ENCODE assay signal across 7 mouse cellular contexts in the genomic region with DNA sequence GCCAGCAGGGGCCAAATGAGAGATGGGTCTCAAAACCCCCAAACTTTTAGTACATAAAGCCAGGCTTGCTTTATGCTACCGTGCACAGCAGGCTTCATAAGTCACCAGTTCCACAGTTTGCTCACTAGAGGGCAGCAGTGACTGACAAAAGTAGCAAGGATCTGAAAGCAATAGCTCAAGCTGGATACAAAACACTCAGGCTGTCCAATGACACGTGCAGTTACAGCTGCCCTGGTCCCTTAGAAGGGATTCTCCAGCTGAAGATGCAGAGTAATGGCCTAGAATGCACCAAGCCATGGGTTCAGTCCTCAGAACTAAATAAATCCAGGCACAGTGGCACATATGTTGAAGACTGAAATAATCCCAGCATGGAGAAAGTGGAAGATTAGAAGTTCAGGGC. TPM values are rescaled to one million over a fixed set of nuclear protein-coding genes. Genes with fewer than 3 reads are reported as not detected.
A peak's percentile ranks its signal among the peaks of the same experiment; 100 is the strongest.
DNase-seq lines count a peak whose midpoint lies in the region; ATAC-seq and TF ChIP-seq lines count a peak whose summit lies in the region.

No protein-coding gene starts in this region.

- H3K36me3 ChIP-seq in MEL (ENCODE audit: control insufficient read depth in 1 of 2, insufficient read depth in 2 of 2, low read length in 2 of 2) = peaks cover 2 to 15% of the 10 kb centered on the region in 2 experiments
- peaks cover 6% of the 10 kb centered on the region for H3K36me3 ChIP-seq in heart, postnatal 0 days (replicated peaks; ENCODE audit: control insufficient read depth, insufficient read depth, low read length)
- no peaks in the 10 kb centered on the region for H3K36me3 ChIP-seq in lung, postnatal 0 days (ENCODE audit: insufficient read depth, low read length)

- no peak for ATAC-seq in heart, postnatal 0 days (ENCODE audit: insufficient read depth, low read depth)
- peak; percentile 13; the same call in 1 of the 2 replicates for ATAC-seq in lung, postnatal 0 days

- H3K27ac ChIP-seq in MEL (ENCODE audit: control insufficient read depth, low read depth, low read length) = no peak overlapping the region
- no peak overlapping the region for H3K27ac ChIP-seq in bone marrow, adult 2 months (ENCODE audit: control insufficient read depth, insufficient read depth, low read depth, low read length, poor library complexity)
- no peak overlapping the region for H3K27ac ChIP-seq in embryonic fibroblast, embryonic 13.5 days (ENCODE audit: insufficient read depth, low read length)
- H3K27ac ChIP-seq in heart, postnatal 0 days (ENCODE audit: low read depth) = no peak overlapping the region
- H3K27ac ChIP-seq in layer of hippocampus, adult 2 months = no peak overlapping the region
- no peak overlapping the region for H3K27ac ChIP-seq in lung, postnatal 0 days (ENCODE audit: low read length)

- peak; percentile 99 for TF ChIP-seq RAD21 in MEL (IDR thresholded peaks at IDR 0.05; ENCODE audit: low read depth, low read length)

- H3K9me3 ChIP-seq in MEL (replicated peaks; ENCODE audit: insufficient read depth, low read length) = no peaks in the 10 kb centered on the region
- no peaks in the 10 kb centered on the region for H3K9me3 ChIP-seq in heart, postnatal 0 days (replicated peaks; ENCODE audit: control insufficient read depth, low read length)
- H3K9me3 ChIP-seq in lung, postnatal 0 days (ENCODE audit: low read length) = no peaks in the 10 kb centered on the region

- peaks cover 0 to 26% of the 10 kb centered on the region in 2 experiments; a peak in 3 of 4 replicates for H3K4me1 ChIP-seq in MEL (ENCODE audit: control insufficient read depth in 1 of 2, insufficient read depth in 2 of 2, low read length in 2 of 2)
- peaks cover 2% of the 10 kb centered on the region; the same call in 1 of the 2 replicates for H3K4me1 ChIP-seq in bone marrow, adult 2 months (ENCODE audit: control insufficient read depth, insufficient read depth, low read length)
- H3K4me1 ChIP-seq in embryonic fibroblast, embryonic 13.5 days (ENCODE audit: control insufficient read depth, insufficient read depth, low read length) = peaks cover 16% of the 10 kb centered on the region; the same call in 1 of the 2 replicates
- peaks cover 12% of the 10 kb centered on the region; the same call in 1 of the 2 replicates for H3K4me1 ChIP-seq in heart, postnatal 0 days (ENCODE audit: control insufficient read depth, insufficient read depth)
- H3K4me1 ChIP-seq in lung, postnatal 0 days (ENCODE audit: insufficient read depth, low read depth, low read length) = peaks cover 3% of the 10 kb centered on the region; the same call in 1 of the 2 replicates

- 2% methylated on average over 2 of the region's 2 CpGs for WGBS in bone marrow, adult 2 months
- 0% methylated on average over 2 of the region's 2 CpGs for WGBS in heart, postnatal 0 days
- WGBS in lung, postnatal 0 days = 2% methylated on average over 2 of the region's 2 CpGs

- TF ChIP-seq CTCF in MEL (IDR thresholded peaks at IDR 0.05 in 2 of 3, conservative IDR thresholded peaks at IDR 0.05 in 1 of 3; ENCODE audit: control insufficient read depth in 1 of 3, insufficient read depth in 1 of 3, low read depth in 2 of 3, low read length in 3 of 3, poor library complexity in 1 of 3, severe bottlenecking in 1 of 3) = peak; percentile 83 to 100 (median 96)
- TF ChIP-seq CTCF in bone marrow, adult 2 months (IDR thresholded peaks at IDR 0.05; ENCODE audit: control insufficient read depth, insufficient read depth, low read length) = peak; percentile 72
- peak; percentile 66 for TF ChIP-seq CTCF in embryonic fibroblast, embryonic 13.5 days (IDR thresholded peaks at IDR 0.05; ENCODE audit: borderline replicate concordance, insufficient read depth, low read length)
- peak; percentile 94 for TF ChIP-seq CTCF in heart, postnatal 0 days (IDR thresholded peaks at IDR 0.05; ENCODE audit: low read depth)
- peak; percentile 98 for TF ChIP-seq CTCF in layer of hippocampus, adult 2 months (conservative IDR thresholded peaks at IDR 0.05)
- TF ChIP-seq CTCF in lung, postnatal 0 days (IDR thresholded peaks at IDR 0.05) = peak; percentile 97

- no peak for TF ChIP-seq EP300 in MEL (IDR thresholded peaks at IDR 0.05; ENCODE audit: low read depth in 1 of 2, low read length in 2 of 2)
- TF ChIP-seq EP300 in heart, postnatal 0 days (IDR thresholded peaks at IDR 0.05; ENCODE audit: low read depth) = no peak
- TF ChIP-seq EP300 in lung, postnatal 0 days (IDR thresholded peaks at IDR 0.05) = no peak

- H3K4me2 ChIP-seq in heart, postnatal 0 days (ENCODE audit: low read depth, low read length) = no peak overlapping the region
- H3K4me2 ChIP-seq in lung, postnatal 0 days (replicated peaks; ENCODE audit: low read depth, low read length) = no peak overlapping the region

- H3K79me2 ChIP-seq in MEL (ENCODE audit: control insufficient read depth, insufficient read depth, low read length, poor library complexity) = peaks cover 26% of the 10 kb centered on the region

- peak; percentile 95 for DNase-seq in MEL (ENCODE audit: low read depth, low spot score)
- DNase-seq in heart, postnatal 0 days (ENCODE audit: low spot score) = peak; percentile 87
- peak; percentile 61 to 71 for DNase-seq in layer of hippocampus, adult 2 months (ENCODE audit: low spot score in 2 of 2)
- peak; percentile 94 for DNase-seq in lung, postnatal 0 days (ENCODE audit: low spot score)
- peak; percentile 75 to 77 for DNase-seq in right cerebral cortex, adult 2 months (ENCODE audit: low spot score in 2 of 2)

- H3K4me3 ChIP-seq in MEL (ENCODE audit: control insufficient read depth in 1 of 2, insufficient read depth in 1 of 2, low read depth in 2 of 2, low read length in 2 of 2) = no peak overlapping the region
- H3K4me3 ChIP-seq in bone marrow, adult 2 months (replicated peaks; ENCODE audit: control insufficient read depth, low read depth, low read length) = no peak overlapping the region
- H3K4me3 ChIP-seq in embryonic fibroblast, embryonic 13.5 days (ENCODE audit: insufficient read depth, low read length) = no peak overlapping the region
- no peak overlapping the region for H3K4me3 ChIP-seq in heart, postnatal 0 days (ENCODE audit: low read depth, low read length)
- no peak overlapping the region for H3K4me3 ChIP-seq in layer of hippocampus, adult 2 months
- H3K4me3 ChIP-seq in lung, postnatal 0 days (ENCODE audit: low read depth, low read length) = no peak overlapping the region

- no peaks in the 10 kb centered on the region for H3K27me3 ChIP-seq in MEL (ENCODE audit: control insufficient read depth in 1 of 2, insufficient read depth in 2 of 2, low read length in 2 of 2)
- no peaks in the 10 kb centered on the region for H3K27me3 ChIP-seq in heart, postnatal 0 days (ENCODE audit: control insufficient read depth, insufficient read depth, low read length)
- no peaks in the 10 kb centered on the region for H3K27me3 ChIP-seq in lung, postnatal 0 days (replicated peaks; ENCODE audit: insufficient read depth, low read length)

- no peak for TF ChIP-seq POLR2A in MEL (IDR thresholded peaks at IDR 0.05; ENCODE audit: control insufficient read depth in 1 of 2, insufficient read depth in 1 of 2, low read depth in 1 of 2, low read length in 2 of 2, poor library complexity in 1 of 2)
- TF ChIP-seq POLR2A in bone marrow, adult 2 months (IDR thresholded peaks at IDR 0.05; ENCODE audit: borderline replicate concordance, control insufficient read depth, low read depth, low read length) = no peak
- TF ChIP-seq POLR2A in embryonic fibroblast, embryonic 13.5 days (IDR thresholded peaks at IDR 0.05; ENCODE audit: low read depth, low read length) = no peak

- no peak overlapping the region for H3K9ac ChIP-seq in MEL (ENCODE audit: control insufficient read depth, low read depth, low read length, poor library complexity, severe bottlenecking)
- H3K9ac ChIP-seq in heart, postnatal 0 days (replicated peaks; ENCODE audit: low read depth, low read length) = no peak overlapping the region
- H3K9ac ChIP-seq in lung, postnatal 0 days (replicated peaks; ENCODE audit: low read depth) = no peak overlapping the region

RNA-seq across cellular contexts. Expression of gene Pmf1, which starts 3.0 kb away (rescaled TPM):
- total RNA-seq in MEL (2012; rRNA removed) = 139 and 144 TPM in 2 replicates
- 100 to 1,000 TPM in 1 of 2 experiments, not detected in 1; 357 TPM for polyA plus RNA-seq in MEL (2012; ENCODE audit: insufficient read depth in 1 of 2, insufficient read length in 2 of 2, low read depth in 1 of 2, low replicate concordance in 2 of 2, missing spikeins in 1 of 2)
- 60.1 and 67.5 TPM in 2 replicates for polyA plus RNA-seq in bone marrow, adult 2 months (2011; ENCODE audit: insufficient read depth, insufficient read length, low replicate concordance, missing spikeins)
- 24.4 and 29.9 TPM in 2 replicates for polyA plus RNA-seq in embryonic fibroblast, embryonic 13.5 days (2011; ENCODE audit: insufficient read length, low read depth, missing spikeins)
- 86.0 and 116 TPM in 2 replicates for total RNA-seq in heart, postnatal 0 days (2014; rRNA removed; ENCODE audit: low replicate concordance)
- 62.9 and 65.8 TPM in 2 replicates for polyA plus RNA-seq in heart, postnatal 0 days (2015; fragmentation: Nextera tagmentation; extraction: Ambion mirVana)
- total RNA-seq in layer of hippocampus, adult 2 months (2021) = 1 to 10 TPM; 6.4 to 6.8 TPM
- 27.9 and 30.6 TPM in 2 replicates for polyA plus RNA-seq in lung, postnatal 0 days (2015; fragmentation: Nextera tagmentation; extraction: Ambion mirVana)

RNA-seq across cellular contexts. Expression of gene Slc25a44, which starts 17.8 kb away (rescaled TPM):
- total RNA-seq in MEL (2012; rRNA removed) = 26.2 and 30.5 TPM in 2 replicates
- polyA plus RNA-seq in MEL (2012; ENCODE audit: insufficient read depth in 1 of 2, insufficient read length in 2 of 2, low read depth in 1 of 2, low replicate concordance in 2 of 2, missing spikeins in 1 of 2) = 10 to 100 TPM in 1 of 2 experiments, not detected in 1; 34.6 TPM
- 15.7 and 17.4 TPM in 2 replicates for polyA plus RNA-seq in bone marrow, adult 2 months (2011; ENCODE audit: insufficient read depth, insufficient read length, low replicate concordance, missing spikeins)
- polyA plus RNA-seq in embryonic fibroblast, embryonic 13.5 days (2011; ENCODE audit: insufficient read length, low read depth, missing spikeins) = 15.9 and 20.1 TPM in 2 replicates
- 17.2 and 25.4 TPM in 2 replicates for total RNA-seq in heart, postnatal 0 days (2014; rRNA removed; ENCODE audit: low replicate concordance)
- polyA plus RNA-seq in heart, postnatal 0 days (2015; fragmentation: Nextera tagmentation; extraction: Ambion mirVana) = 9.6 and 9.7 TPM in 2 replicates
- 10 to 100 TPM; 69.5 to 71.8 TPM for total RNA-seq in layer of hippocampus, adult 2 months (2021)
- polyA plus RNA-seq in lung, postnatal 0 days (2015; fragmentation: Nextera tagmentation; extraction: Ambion mirVana) = 9.3 and 11.3 TPM in 2 replicates

RNA-seq across cellular contexts. Expression of gene Bglap, which starts 22.8 kb away (rescaled TPM):
- not detected in 2 replicates for total RNA-seq in MEL (2012; rRNA removed)
- under 1 TPM in 1 of 2 experiments, not detected in 1; 0.17 TPM for polyA plus RNA-seq in MEL (2012; ENCODE audit: insufficient read depth in 1 of 2, insufficient read length in 2 of 2, low read depth in 1 of 2, low replicate concordance in 2 of 2, missing spikeins in 1 of 2)
- 56.2 and 336 TPM in 2 replicates for polyA plus RNA-seq in bone marrow, adult 2 months (2011; ENCODE audit: insufficient read depth, insufficient read length, low replicate concordance, missing spikeins)
- polyA plus RNA-seq in embryonic fibroblast, embryonic 13.5 days (2011; ENCODE audit: insufficient read length, low read depth, missing spikeins) = not detected in 2 replicates
- total RNA-seq in heart, postnatal 0 days (2014; rRNA removed; ENCODE audit: low replicate concordance) = not detected in 2 replicates
- not detected in 2 replicates for polyA plus RNA-seq in heart, postnatal 0 days (2015; fragmentation: Nextera tagmentation; extraction: Ambion mirVana)
- total RNA-seq in layer of hippocampus, adult 2 months (2021) = under 1 TPM in 1 of 2 experiments, not detected in 1; 0.96 TPM
- not detected in 2 replicates for polyA plus RNA-seq in lung, postnatal 0 days (2015; fragmentation: Nextera tagmentation; extraction: Ambion mirVana)

RNA-seq across cellular contexts. Expression of gene Bglap2, which starts 28.6 kb away (rescaled TPM):
- not detected in 2 replicates for total RNA-seq in MEL (2012; rRNA removed)
- not detected for polyA plus RNA-seq in MEL (2012; ENCODE audit: insufficient read depth in 1 of 2, insufficient read length in 2 of 2, low read depth in 1 of 2, low replicate concordance in 2 of 2, missing spikeins in 1 of 2)
- 13.5 and 129 TPM in 2 replicates for polyA plus RNA-seq in bone marrow, adult 2 months (2011; ENCODE audit: insufficient read depth, insufficient read length, low replicate concordance, missing spikeins)
- not detected in 2 replicates for polyA plus RNA-seq in embryonic fibroblast, embryonic 13.5 days (2011; ENCODE audit: insufficient read length, low read depth, missing spikeins)
- total RNA-seq in heart, postnatal 0 days (2014; rRNA removed; ENCODE audit: low replicate concordance) = not detected in 2 replicates
- not detected in 2 replicates for polyA plus RNA-seq in heart, postnatal 0 days (2015; fragmentation: Nextera tagmentation; extraction: Ambion mirVana)
- not detected for total RNA-seq in layer of hippocampus, adult 2 months (2021)
- polyA plus RNA-seq in lung, postnatal 0 days (2015; fragmentation: Nextera tagmentation; extraction: Ambion mirVana) = not detected in 2 replicates

RNA-seq across cellular contexts. Expression of gene Bglap3, which starts 34.5 kb away (rescaled TPM):
- 0.16 TPM in 1 of 2 replicates, not detected in the other for total RNA-seq in MEL (2012; rRNA removed)
- polyA plus RNA-seq in MEL (2012; ENCODE audit: insufficient read depth in 1 of 2, insufficient read length in 2 of 2, low read depth in 1 of 2, low replicate concordance in 2 of 2, missing spikeins in 1 of 2) = not detected
- polyA plus RNA-seq in bone marrow, adult 2 months (2011; ENCODE audit: insufficient read depth, insufficient read length, low replicate concordance, missing spikeins) = 2.0 TPM in 1 of 2 replicates, not detected in the other
- polyA plus RNA-seq in embryonic fibroblast, embryonic 13.5 days (2011; ENCODE audit: insufficient read length, low read depth, missing spikeins) = not detected in 2 replicates
- total RNA-seq in heart, postnatal 0 days (2014; rRNA removed; ENCODE audit: low replicate concordance) = not detected in 2 replicates
- polyA plus RNA-seq in heart, postnatal 0 days (2015; fragmentation: Nextera tagmentation; extraction: Ambion mirVana) = not detected in 2 replicates
- under 1 TPM in 1 of 2 experiments, not detected in 1; 0.36 TPM for total RNA-seq in layer of hippocampus, adult 2 months (2021)
- polyA plus RNA-seq in lung, postnatal 0 days (2015; fragmentation: Nextera tagmentation; extraction: Ambion mirVana) = 0.14 and 0.39 TPM in 2 replicates

Comparison
In these comparisons a context has a peak if more than half of its experiments do, and no peak if none do; other contexts are left out.
1. RNA of gene Bglap, which starts 22.8 kb away (polyA plus RNA-seq): 56.2 to 336 TPM in bone marrow, adult 2 months; not detected in embryonic fibroblast, embryonic 13.5 days, 0.17 TPM in MEL, not detected in lung, postnatal 0 days and not detected in heart, postnatal 0 days; every median in the first group is over 10 times any median in the second.
2. Peak in every context shown above with its lines, with median percentiles within 50 percentile points of each other: DNase-seq and CTCF ChIP-seq.